Mouse (Mus musculus) CH12.LX (cell line): Measurements from ENCODE around the gene Asic4. TPM values are rescaled to one million over a fixed set of nuclear protein-coding genes. Genes with fewer than 3 reads are reported as not detected.
A peak's percentile ranks its signal among the peaks of the same experiment; 100 is the strongest.

Experiments
- DNase-seq: peaks from one replicate; pipeline ENCODE4 v3.0.0-alpha.2; 2013; ENCODE audit errors: extremely low read depth
- H3K27ac ChIP-seq: 2 replicates; pipeline ENCODE4 v1.5.1; 2012; ENCODE audit warnings: low read depth, mild to moderate bottlenecking, control low read depth, moderate library complexity; ENCODE audit not compliant: insufficient read depth
- H3K27me3 ChIP-seq: replicated peaks from 2 replicates; pipeline ENCODE3; 2012; ENCODE audit warnings: inconsistent platforms
- H3K36me3 ChIP-seq, 2 experiments: replicated peaks in 1 of 2; 2 replicates each; pipeline versions ENCODE3 to v1.6.1; 2012; ENCODE audit warnings: inconsistent platforms in 1 of 2, low read length in 1 of 2, mild to moderate bottlenecking in 1 of 2, mixed read lengths in 1 of 2, moderate library complexity in 1 of 2; ENCODE audit not compliant: control insufficient read depth in 1 of 2, insufficient read depth in 1 of 2
- H3K4me1 ChIP-seq, 2 experiments: 2 replicates each; pipeline ENCODE4 v1.6.1; 2012; ENCODE audit warnings: inconsistent platforms in 1 of 2, moderate library complexity in 1 of 2; ENCODE audit not compliant: insufficient read depth in 2 of 2, control insufficient read depth in 1 of 2
- H3K4me2 ChIP-seq: 2 replicates; pipeline ENCODE4 v1.6.1; 2012; ENCODE audit warnings: low read depth, mild to moderate bottlenecking, control low read depth; ENCODE audit not compliant: poor library complexity, insufficient read depth, severe bottlenecking
- H3K4me3 ChIP-seq, 3 experiments: fragments of 150-350 bp in 1 of 3; sonication (generic) in 1 of 3; replicated peaks in 1 of 3; 2 replicates each; pipeline versions ENCODE3 to v1.5.1; 2011 to 2012; ENCODE audit warnings: low read depth in 2 of 3, low read length in 2 of 3, mild to moderate bottlenecking in 2 of 3, moderate library complexity in 2 of 3, control low read depth in 1 of 3, improper control_type of control experiment in 1 of 3, inconsistent platforms in 1 of 3, mixed read lengths in 1 of 3; ENCODE audit not compliant: poor library complexity in 1 of 3
- H3K79me2 ChIP-seq: replicated peaks from 2 replicates; pipeline ENCODE4 v1.6.1; 2012; ENCODE audit warnings: mild to moderate bottlenecking, moderate library complexity; ENCODE audit not compliant: control insufficient read depth, poor library complexity, insufficient read depth, severe bottlenecking; ENCODE audit errors: extremely low read depth
- H3K9ac ChIP-seq: 2 replicates; pipeline ENCODE4 v1.6.1; 2012; ENCODE audit warnings: low read depth, mild to moderate bottlenecking, control low read depth, moderate library complexity; ENCODE audit not compliant: insufficient read depth
- H3K9me3 ChIP-seq: replicated peaks from 2 replicates; pipeline ENCODE3; 2012; ENCODE audit warnings: low read length, inconsistent platforms, mixed read lengths
- BHLHE40 ChIP-seq: IDR thresholded peaks from 2 replicates; pipeline ENCODE4 v1.6.1; 2011; ENCODE audit warnings: mild to moderate bottlenecking, low read depth, low read length, improper control_type of control experiment
- CHD1 ChIP-seq: IDR thresholded peaks from 2 replicates; pipeline ENCODE4 v1.6.1; 2012; ENCODE audit warnings: low read depth, low read length, improper control_type of control experiment, inconsistent platforms
- CHD2 ChIP-seq: IDR thresholded peaks from 2 replicates; pipeline ENCODE4 v1.6.1; 2011; ENCODE audit warnings: low read length, improper control_type of control experiment
- CTCF ChIP-seq, 2 experiments: IDR thresholded peaks in 1 of 2; conservative IDR thresholded peaks in 1 of 2; 2 replicates each; pipeline ENCODE4 v1.5.1; 2011 to 2012; ENCODE audit warnings: low read depth in 2 of 2, low read length in 2 of 2, improper control_type of control experiment in 1 of 2, inconsistent platforms in 1 of 2, mild to moderate bottlenecking in 1 of 2, moderate library complexity in 1 of 2
- ELF1 ChIP-seq: IDR thresholded peaks from 2 replicates; pipeline ENCODE4 v1.6.1; 2014; ENCODE audit warnings: low read depth, mild to moderate bottlenecking, inconsistent platforms, low read length, improper control_type of control experiment
- EP300 ChIP-seq: IDR thresholded peaks from 2 replicates; pipeline ENCODE4 v1.6.1; 2011; ENCODE audit warnings: low read length, improper control_type of control experiment
- GABPA ChIP-seq: IDR thresholded peaks from 2 replicates; pipeline ENCODE4 v1.6.1; 2012; ENCODE audit warnings: low read depth, low read length, improper control_type of control experiment, inconsistent platforms; ENCODE audit not compliant: insufficient replicate concordance
- HCFC1 ChIP-seq: IDR thresholded peaks from 2 replicates; pipeline ENCODE4 v1.6.1; 2012; ENCODE audit warnings: low read depth, mild to moderate bottlenecking, inconsistent platforms, low read length, improper control_type of control experiment
- IRF4 ChIP-seq: IDR thresholded peaks from 2 replicates; pipeline ENCODE4 v1.6.1; 2014; ENCODE audit warnings: low read depth, mild to moderate bottlenecking, inconsistent platforms, low read length, improper control_type of control experiment
- JUN ChIP-seq: IDR thresholded peaks from 2 replicates; pipeline ENCODE4 v1.6.1; 2011; ENCODE audit warnings: low read depth, mild to moderate bottlenecking, low read length, improper control_type of control experiment, moderate library complexity; ENCODE audit not compliant: insufficient read depth
- JUND ChIP-seq: conservative IDR thresholded peaks from 2 replicates; pipeline ENCODE4 v1.6.1; 2011; ENCODE audit warnings: low read depth, low read length, improper control_type of control experiment
- KAT2A ChIP-seq: IDR thresholded peaks from 2 replicates; pipeline ENCODE4 v1.6.1; 2012; ENCODE audit warnings: low read length, improper control_type of control experiment, inconsistent platforms; ENCODE audit not compliant: insufficient replicate concordance
- MAX ChIP-seq: IDR thresholded peaks from 2 replicates; pipeline ENCODE4 v1.6.1; 2011; ENCODE audit warnings: low read length, improper control_type of control experiment
- MAZ ChIP-seq: IDR thresholded peaks from 2 replicates; pipeline ENCODE4 v1.6.1; 2012; ENCODE audit warnings: low read depth, mild to moderate bottlenecking, inconsistent platforms, low read length, improper control_type of control experiment, moderate library complexity
- MXI1 ChIP-seq: IDR thresholded peaks from 2 replicates; pipeline ENCODE4 v1.6.1; 2011; ENCODE audit warnings: mild to moderate bottlenecking, low read depth, low read length, improper control_type of control experiment
- MYC ChIP-seq: IDR thresholded peaks from 2 replicates; pipeline ENCODE4 v1.6.1; 2011; ENCODE audit warnings: low read depth, mild to moderate bottlenecking, improper control_type of control experiment, low read length
- PAX5 ChIP-seq: IDR thresholded peaks from 2 replicates; pipeline ENCODE4 v1.6.1; 2012; ENCODE audit warnings: low read length, inconsistent platforms, mixed read lengths
- POLR2A ChIP-seq: IDR thresholded peaks from 2 replicates; pipeline ENCODE4 v1.6.1; 2011; ENCODE audit warnings: low read depth, mild to moderate bottlenecking, improper control_type of control experiment, low read length
- POLR2AphosphoS2 ChIP-seq: IDR thresholded peaks from 2 replicates; pipeline ENCODE4 v1.6.1; 2011; ENCODE audit warnings: low read depth, low read length, improper control_type of control experiment
- RAD21 ChIP-seq: IDR thresholded peaks from 2 replicates; pipeline ENCODE4 v1.6.1; 2011; ENCODE audit warnings: low read depth, mild to moderate bottlenecking, low read length, improper control_type of control experiment, moderate library complexity
- RCOR1 ChIP-seq: conservative IDR thresholded peaks from 2 replicates; pipeline ENCODE4 v1.6.1; 2012; ENCODE audit warnings: low read depth, mild to moderate bottlenecking, inconsistent platforms, low read length, improper control_type of control experiment
- SIN3A ChIP-seq: IDR thresholded peaks from 2 replicates; pipeline ENCODE4 v1.6.1; 2012; ENCODE audit warnings: low read length, improper control_type of control experiment, inconsistent platforms
- SMC3 ChIP-seq: IDR thresholded peaks from 2 replicates; pipeline ENCODE4 v1.6.1; 2011; ENCODE audit warnings: low read depth, low read length, improper control_type of control experiment
- TCF12 ChIP-seq: IDR thresholded peaks from 2 replicates; pipeline ENCODE4 v1.6.1; 2014; ENCODE audit warnings: low read depth, mild to moderate bottlenecking, inconsistent platforms, low read length, improper control_type of control experiment
- UBTF ChIP-seq: IDR thresholded peaks from 2 replicates; pipeline ENCODE4 v1.6.1; 2012; ENCODE audit warnings: low read depth, mild to moderate bottlenecking, inconsistent platforms, low read length, improper control_type of control experiment, moderate library complexity
- USF1 ChIP-seq: IDR thresholded peaks from 2 replicates; pipeline ENCODE4 v1.6.1; 2014; ENCODE audit warnings: low read depth, mild to moderate bottlenecking, inconsistent platforms, low read length, improper control_type of control experiment
- USF2 ChIP-seq: conservative IDR thresholded peaks from 2 replicates; pipeline ENCODE4 v1.6.1; 2011; ENCODE audit warnings: low read depth, low read length, improper control_type of control experiment
- ZC3H11A ChIP-seq: IDR thresholded peaks from 2 replicates; pipeline ENCODE4 v1.6.1; 2012; ENCODE audit warnings: low read depth, mild to moderate bottlenecking, inconsistent platforms, low read length, improper control_type of control experiment
- ZMIZ1 ChIP-seq: IDR thresholded peaks from 2 replicates; pipeline ENCODE4 v1.6.1; 2012; ENCODE audit warnings: low read depth, mild to moderate bottlenecking, inconsistent platforms, low read length, improper control_type of control experiment
- ZNF384 ChIP-seq: IDR thresholded peaks from 2 replicates; pipeline ENCODE4 v1.6.1; 2012; ENCODE audit warnings: low read depth, low read length, improper control_type of control experiment, inconsistent platforms
- dilution Hi-C: fragments of 300-500 bp; cut with MboI; formaldehyde crosslinking; loops from 2 replicates; pipeline ENCODE4 v1.14.3; 2020; ENCODE audit warnings: low sequenced_read_pairs; ENCODE audit not compliant: extremely low pct_unique_long_range_greater_than_20kb, extremely low pct_ligation_motif_present
- in situ Hi-C: fragments of 300-500 bp; cut with MboI; formaldehyde crosslinking; loops from 3 replicates; pipeline ENCODE4 v1.14.3; 2019; ENCODE audit warnings: low sequenced_read_pairs, low pct_ligation_motif_present, low pct_unique_long_range_greater_than_20kb, mixed read lengths
- polyA plus RNA-seq: library from polyadenylated mRNA; unstranded; fragments of >175 nt; gene quantifications from 2 replicates; pipeline ENCODE4 v1.2.1, GENCODE M21; 2012; ENCODE audit warnings: low read depth; ENCODE audit not compliant: insufficient read length
- total RNA-seq, 2 experiments: library from RNA; depleted of rRNA; stranded (reverse); fragments of 300-350 nt in 1 of 2; fragments of >200 nt in 1 of 2; gene quantifications; 2 replicates each; pipeline ENCODE4 v1.2.3; 2012 to 2014

Asic4 gene
- total and polyA plus RNA-seq, 3 experiments, result not detected

- no peaks in the 10 kb centered on the region for H3K79me2 ChIP-seq
- DNase-seq, result peak; percentile 32
- no peaks in the 10 kb centered on the region for H3K27me3 ChIP-seq
- H3K27ac ChIP-seq, result no peak overlapping the region
- H3K4me1 ChIP-seq, result no peaks in the 10 kb centered on the region
- H3K36me3 ChIP-seq, result peaks cover 16 to 92% of the 10 kb centered on the region in 2 experiments
- no peak overlapping the region for H3K9ac ChIP-seq
- H3K9me3 ChIP-seq, result no peaks in the 10 kb centered on the region
- TF ChIP-seq JUND, result no peak
- peak; percentile 75 for TF ChIP-seq ZNF384
- TF ChIP-seq SMC3, result peak; percentile 13; the same call in 1 of the 2 replicates
- peak; percentile 69 to 87 for TF ChIP-seq CTCF (conservative IDR thresholded peaks at IDR 0.05 in 1 of 2, IDR thresholded peaks at IDR 0.05 in 1 of 2; ENCODE audit: low read depth in 2 of 2, low read length in 2 of 2)
- H3K4me2 ChIP-seq, result no peak overlapping the region
- no peak overlapping the region for H3K4me3 ChIP-seq
- in situ Hi-C loops (no loop called here), dilution Hi-C loops (no loop called here)
Observed at GRCm38 (mm10) chr1:75425796-75426471, 24.3 kb upstream of the Asic4 start.

GRCm38 (mm10) chr1:75435475-75436328, 14.5 kb upstream of the Asic4 start, which contains the start of gene Gmppa:
Gene Gmppa, plus strand, starts transcription at chr1:75435930.
- peak within 1 kb of the TSS; percentile 79 for H3K4me2 ChIP-seq
- H3K79me2 ChIP-seq, result peaks cover 9% of the 10 kb centered on the region
- H3K4me3 ChIP-seq, result peak within 1 kb of the TSS; percentile 70 to 91 (median 82)
- no peaks in the 10 kb centered on the region for H3K27me3 ChIP-seq
- no peaks in the 10 kb centered on the region for H3K9me3 ChIP-seq
- H3K36me3 ChIP-seq, result peaks cover 12 to 53% of the 10 kb centered on the region in 2 experiments
- in situ Hi-C loops (no loop called here), dilution Hi-C loops (no loop called here)
- peak within 1 kb of the TSS; percentile 17; the same call in 1 of the 2 replicates for H3K27ac ChIP-seq
- peak; percentile 85 for DNase-seq
- peaks cover 3 to 18% of the 10 kb centered on the region in 2 experiments for H3K4me1 ChIP-seq
- H3K9ac ChIP-seq, result peak within 1 kb of the TSS; percentile 95
- TF ChIP-seq CTCF (conservative IDR thresholded peaks at IDR 0.05 in 1 of 2, IDR thresholded peaks at IDR 0.05 in 1 of 2; ENCODE audit: low read depth in 2 of 2, low read length in 2 of 2), result no peak
- TF ChIP-seq POLR2AphosphoS2, result peak; percentile 82
- TF ChIP-seq ELF1, result peak; percentile 99
- TF ChIP-seq HCFC1, result peak; percentile 100
- TF ChIP-seq ZC3H11A, result no peak
- 0 out of 2 replicates have a peak, but pooled peaks have one; percentile 50 for TF ChIP-seq CHD1
- peak; percentile 88 for TF ChIP-seq TCF12
- no peak for TF ChIP-seq UBTF
- no peak for TF ChIP-seq BHLHE40
- TF ChIP-seq ZMIZ1, result peak; percentile 89; the same call in 1 of the 2 replicates
- TF ChIP-seq SIN3A, result peak; percentile 92
- peak; percentile 96 for TF ChIP-seq POLR2A
- TF ChIP-seq USF2, result no peak
- no peak for TF ChIP-seq EP300
- 0 out of 2 replicates have a peak, but pooled peaks have one; percentile 21 for TF ChIP-seq MAZ
- TF ChIP-seq RAD21, result no peak
- TF ChIP-seq SMC3, result no peak
- TF ChIP-seq IRF4, result no peak
- TF ChIP-seq KAT2A, result peak; percentile 96
- no peak for TF ChIP-seq PAX5
- TF ChIP-seq RCOR1, result no peak
- TF ChIP-seq USF1, result no peak
- TF ChIP-seq MXI1, result peak; percentile 70
- TF ChIP-seq JUN, result no peak
- peak; percentile 100 for TF ChIP-seq CHD2
- no peak for TF ChIP-seq MAX
- peak; percentile 64; the same call in 1 of the 2 replicates for TF ChIP-seq GABPA
- TF ChIP-seq MYC, result no peak
